Mouse (Mus musculus) erythroblast, adult 5-6 weeks (primary cell): ENCODE data around the gene Aff3. TPM values are rescaled to one million over a fixed set of nuclear protein-coding genes. Genes with fewer than 3 reads are reported as not detected.

Source experiments
- ATAC-seq: replicated peaks from 2 replicates; pipeline ENCODE4 v1.8.0; 2016; ENCODE audit warnings: moderate number of reproducible peaks, mild to moderate bottlenecking, moderate TSS enrichment, inconsistent platforms; ENCODE audit not compliant: poor library complexity, low FRiP score, severe bottlenecking
- total RNA-seq, 2 experiments: library from RNA; stranded (forward) in 1 of 2; stranded (reverse) in 1 of 2; fragments of 150-400 nt in 1 of 2; fragments of 200-764, 138-1000 nt in 1 of 2; gene quantifications; 2 replicates each; pipeline versions ENCODE4 v1.2.3 to v1.2.4; 2015 to 2017; ENCODE audit warnings: low replicate concordance in 2 of 2

Aff3 gene
- 5.2 and 15.0 TPM in 2 replicates for total RNA-seq (2015; ENCODE audit: low replicate concordance)
- total RNA-seq (2017; ENCODE audit: low replicate concordance), result 0.98 and 2.0 TPM in 2 replicates

DNA sequence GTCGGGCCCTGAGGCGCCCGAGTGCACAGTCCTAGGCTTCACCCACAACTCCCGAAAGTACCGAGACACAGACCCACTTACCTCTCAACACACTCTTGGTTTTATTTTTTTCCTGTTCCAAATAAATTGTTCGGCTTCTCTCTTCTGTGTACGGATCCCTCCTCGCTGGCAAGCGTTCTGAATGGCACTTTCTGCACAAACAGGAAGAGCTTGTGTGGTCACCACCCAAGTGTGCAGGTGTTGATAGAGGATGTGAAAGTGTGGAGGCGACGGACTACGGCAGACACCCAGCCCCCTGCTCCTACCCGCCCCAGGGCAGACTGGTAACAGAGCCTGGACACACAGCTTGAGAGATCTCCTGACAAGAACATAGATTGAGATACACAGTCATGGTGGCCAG is at the start of gene Aff3:
Aff3 (minus strand) TSS at position 179 of the 400 bp plus-strand sequence.
- no peak for ATAC-seq

DNA sequence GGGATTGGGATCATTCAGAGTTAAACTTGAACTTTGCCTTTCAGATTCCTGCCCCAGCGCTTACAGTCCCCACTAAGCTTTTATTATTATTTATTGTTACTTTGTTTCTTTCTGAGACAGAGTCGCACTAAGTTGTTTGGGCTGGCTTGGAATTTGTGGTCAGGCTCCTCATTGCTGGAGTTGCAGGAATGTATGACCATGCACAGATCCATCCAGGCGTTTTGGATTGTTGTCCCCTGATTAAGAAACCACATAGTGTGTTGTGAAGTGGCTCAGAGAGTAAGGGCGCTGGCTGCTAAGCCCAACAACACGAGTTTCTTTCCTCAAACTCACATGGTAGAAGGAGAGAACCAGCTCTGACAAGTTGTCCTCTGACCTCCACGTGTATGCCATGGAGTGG is 35.9 kb upstream of the Aff3 start:
- no peak for ATAC-seq

DNA sequence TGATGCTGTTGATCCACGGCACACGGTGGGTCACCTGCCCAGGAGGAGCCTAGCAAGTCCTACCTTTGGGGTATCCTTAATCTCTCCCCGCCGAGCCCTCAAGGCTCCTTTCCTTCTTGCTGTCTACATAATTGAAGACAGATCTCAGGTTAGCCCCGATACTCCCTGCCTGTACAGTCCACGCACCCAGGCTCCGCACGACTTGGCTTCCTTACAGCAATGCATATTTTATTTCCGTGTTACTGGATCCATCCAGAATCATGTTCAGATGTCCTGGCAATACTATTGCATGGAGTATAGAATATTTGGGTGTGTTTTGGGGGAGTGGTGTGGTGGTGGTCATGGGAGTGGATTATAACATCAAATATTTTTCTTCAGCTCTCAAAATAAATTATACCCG is 34.5 kb upstream of the Aff3 start:
- no peak for ATAC-seq

DNA sequence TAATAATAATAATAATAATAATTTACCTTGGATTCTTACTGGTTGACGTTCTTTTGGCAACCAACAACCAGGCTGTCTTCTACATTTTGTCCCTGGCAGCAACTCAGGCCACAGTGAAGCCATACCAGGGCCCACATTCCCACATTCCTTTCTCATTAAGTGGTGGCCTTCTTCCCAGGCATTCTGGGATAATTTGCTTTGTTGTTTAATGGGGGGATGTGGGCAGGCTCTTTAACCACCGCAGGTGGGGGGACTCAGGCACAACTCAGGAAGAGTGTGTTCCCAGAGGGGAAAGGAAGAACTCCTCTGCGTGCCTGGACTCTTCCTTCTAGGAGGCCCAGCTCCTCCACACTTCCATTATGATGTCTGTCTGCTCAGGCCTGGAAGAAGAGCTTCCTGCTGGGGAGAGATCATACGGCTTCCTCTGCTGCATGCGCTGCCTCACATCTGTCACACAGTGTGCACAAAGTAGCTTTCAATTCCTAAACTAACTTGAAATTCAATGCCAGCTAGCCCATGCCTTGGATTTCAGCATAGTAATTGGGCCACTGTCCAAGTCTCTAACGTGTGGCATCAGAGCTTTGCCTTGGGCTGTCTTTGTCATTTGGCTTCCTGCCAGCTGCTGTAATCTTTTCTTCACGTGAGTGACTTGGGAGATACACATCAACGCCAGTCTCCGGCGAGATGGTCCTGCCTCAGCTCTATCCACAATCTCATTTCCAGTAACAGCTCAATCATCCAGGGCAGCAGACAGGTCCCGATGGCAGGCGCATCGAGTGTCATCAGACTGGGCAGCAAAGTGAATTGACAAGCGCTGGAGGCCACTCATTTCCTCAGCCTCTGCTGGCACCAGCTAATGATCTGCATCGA is 31.3 kb upstream of the Aff3 start:
- no peak for ATAC-seq

DNA sequence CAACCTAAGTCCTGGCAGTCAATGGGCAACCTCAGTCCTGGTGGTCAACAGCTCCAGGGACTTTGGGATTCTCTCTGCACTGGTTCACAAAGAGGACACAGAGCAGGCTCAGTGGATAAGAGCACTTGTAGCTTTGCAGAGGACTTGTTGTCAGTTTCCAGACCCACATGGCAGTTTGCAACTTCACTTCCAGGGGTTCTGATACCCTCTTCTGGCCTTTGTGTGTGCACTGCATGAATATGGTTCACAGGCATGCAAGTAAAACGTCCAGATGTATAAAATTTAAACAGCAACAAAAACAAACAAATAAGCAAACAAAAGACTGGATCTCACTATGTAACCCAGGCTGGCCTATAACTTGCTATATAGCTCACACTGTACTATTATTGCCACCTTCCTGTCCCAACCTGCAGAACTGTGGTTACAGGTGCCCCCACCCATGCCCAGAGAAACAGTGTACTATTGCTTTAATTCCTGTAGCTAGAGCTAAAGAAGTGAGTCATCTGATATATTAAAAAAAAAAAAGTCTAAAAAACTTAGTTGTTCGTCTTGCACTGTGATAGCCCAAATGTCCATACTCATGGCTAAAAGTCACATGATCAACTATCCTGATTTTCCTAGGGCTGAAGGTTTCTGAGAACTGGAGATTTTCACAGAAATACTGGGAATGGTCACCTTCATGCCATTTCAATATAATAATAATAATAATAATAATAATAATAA is 30.5 kb upstream of the Aff3 start:
- no peak for ATAC-seq

DNA sequence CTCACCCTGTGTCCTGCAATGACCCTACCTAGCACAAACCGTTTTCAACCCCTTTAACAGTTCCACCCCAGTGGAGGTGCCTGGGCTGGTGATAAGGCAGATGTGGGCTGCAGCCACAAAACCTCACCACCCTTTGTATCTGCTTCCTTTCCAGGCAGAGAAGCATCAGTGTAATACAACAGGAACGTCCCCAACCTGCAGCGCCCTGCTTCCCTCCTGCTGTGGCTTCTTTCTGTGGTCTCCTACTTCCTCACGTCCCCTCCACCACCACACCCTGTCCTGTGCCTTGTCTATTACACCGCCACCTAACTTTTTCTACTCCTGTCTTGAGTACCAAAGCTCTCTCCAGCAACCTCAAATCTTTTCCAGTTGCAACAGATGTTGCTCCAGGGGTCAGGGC is 29.4 kb upstream of the Aff3 start:
- no peak for ATAC-seq

DNA sequence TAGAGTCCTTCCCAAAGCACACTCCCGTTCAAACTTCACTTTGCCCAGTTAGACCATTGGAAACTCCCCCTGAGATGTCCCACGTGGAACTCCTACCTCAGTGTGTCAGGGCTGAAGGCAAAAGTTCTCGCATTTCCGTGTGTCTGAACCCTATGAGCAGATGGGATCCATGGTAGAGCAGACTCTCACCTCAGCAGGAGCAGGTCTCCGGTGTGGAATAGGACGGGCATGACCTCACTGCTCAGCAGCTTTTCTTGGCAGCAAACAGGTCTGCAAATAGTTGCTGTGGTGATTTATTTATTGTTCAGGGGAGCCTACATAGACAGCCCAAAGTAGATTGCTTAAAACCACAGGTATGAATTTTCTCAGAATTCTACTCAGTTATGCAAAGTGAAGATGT is 25.7 kb upstream of the Aff3 start:
- no peak for ATAC-seq

DNA sequence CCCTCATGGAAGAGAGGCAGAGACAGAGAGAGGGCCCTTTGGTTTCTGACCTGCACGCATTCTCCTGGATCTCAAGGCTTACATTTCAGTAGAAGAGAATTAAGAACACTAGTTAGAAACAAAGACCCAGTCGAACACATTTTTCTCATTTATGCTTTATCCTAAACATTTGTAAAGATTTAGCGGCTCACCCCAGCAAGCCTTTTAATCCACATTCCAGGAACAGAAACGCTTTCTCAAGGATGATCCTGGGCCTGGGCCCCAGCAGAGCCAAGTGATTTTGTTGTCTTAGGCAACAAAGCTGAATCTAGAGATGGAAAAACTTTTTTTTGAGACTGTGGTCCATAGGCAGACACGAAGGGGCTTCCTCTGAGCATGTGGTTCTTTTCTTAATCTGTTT is 23.5 kb upstream of the Aff3 start:
- no peak for ATAC-seq

DNA sequence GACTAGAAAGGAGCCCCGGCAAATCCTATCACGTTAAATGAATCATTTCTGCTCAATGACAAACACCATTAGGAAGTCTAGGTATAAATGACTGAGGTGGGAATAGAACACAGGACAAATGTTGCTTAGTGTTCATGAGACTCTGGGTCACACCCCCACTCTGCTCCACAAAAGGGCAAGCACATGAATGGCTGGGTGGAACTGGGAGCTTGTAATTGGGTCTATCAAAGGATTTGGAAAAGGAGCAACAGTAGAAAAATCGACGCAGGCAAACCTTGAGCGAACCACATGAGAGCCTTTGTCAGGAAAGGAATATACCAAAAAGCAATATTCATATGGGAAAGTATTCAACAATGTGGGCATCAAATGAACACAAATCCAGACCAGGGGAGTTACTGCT is 21.0 kb upstream of the Aff3 start:
- no peak for ATAC-seq

DNA sequence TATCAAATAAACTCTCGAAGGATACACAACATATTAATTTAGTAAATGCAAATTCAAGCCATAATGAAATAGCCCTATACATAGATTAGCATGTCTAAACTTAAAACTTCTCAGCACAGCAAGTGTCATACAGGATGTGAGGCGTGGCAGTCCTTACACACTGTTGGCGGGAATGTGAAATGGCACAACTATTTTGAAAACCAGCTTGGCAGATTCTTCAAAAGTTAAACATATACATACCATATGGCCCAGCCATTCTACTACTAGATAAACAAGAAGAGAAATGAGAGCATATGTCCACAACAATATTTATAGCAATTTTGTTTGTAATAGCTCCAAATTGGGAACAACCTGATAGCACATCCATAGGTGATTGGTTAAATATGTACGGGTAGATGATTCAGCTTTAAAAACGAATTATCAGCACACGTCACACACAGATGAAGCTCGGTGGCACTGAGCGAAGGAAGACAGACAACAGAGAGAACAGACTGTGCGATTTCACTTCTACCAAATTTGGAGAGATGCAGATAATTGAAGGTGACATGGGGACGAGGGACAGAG is 18.5 kb upstream of the Aff3 start:
- ATAC-seq, result no peak

DNA sequence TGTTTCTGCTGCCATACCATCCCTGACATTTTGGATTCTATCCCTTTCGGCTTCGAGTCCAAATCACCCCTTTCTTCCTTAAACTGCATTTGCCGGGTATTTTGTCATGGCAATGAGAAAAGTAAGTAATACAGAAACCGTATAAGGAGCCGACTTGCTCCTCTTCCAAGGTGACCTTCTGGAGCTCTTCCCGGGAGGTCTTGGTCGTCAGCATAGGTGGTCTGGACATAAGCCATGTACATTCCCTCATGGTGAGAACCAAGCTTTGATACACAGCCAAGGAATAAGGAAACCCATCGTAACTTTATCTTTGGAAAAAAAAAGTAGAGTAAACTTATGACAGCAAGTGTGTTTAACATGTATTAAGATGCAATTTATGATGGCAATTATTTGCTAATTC is 15.1 kb upstream of the Aff3 start:
- no peak for ATAC-seq

DNA sequence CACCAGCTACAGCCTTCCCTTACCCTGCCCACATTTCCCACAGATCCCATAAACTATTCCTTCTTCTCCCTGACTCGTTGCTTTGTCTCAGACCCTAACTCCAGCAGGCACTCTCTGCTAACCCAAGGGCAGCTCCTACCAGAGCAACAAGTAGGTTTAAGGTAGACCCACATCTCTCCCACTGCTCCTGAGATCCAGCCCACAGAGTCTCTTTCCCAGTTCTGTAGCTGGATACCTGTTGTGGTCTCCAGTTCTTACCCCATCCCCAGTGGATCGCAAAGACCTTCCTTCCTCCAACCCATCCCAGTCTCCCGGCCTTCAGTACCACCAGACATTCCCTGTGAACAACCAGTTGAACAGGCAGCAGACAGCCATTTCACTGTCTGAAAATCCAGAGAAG is 7.0 kb upstream of the Aff3 start:
- no peak for ATAC-seq

DNA sequence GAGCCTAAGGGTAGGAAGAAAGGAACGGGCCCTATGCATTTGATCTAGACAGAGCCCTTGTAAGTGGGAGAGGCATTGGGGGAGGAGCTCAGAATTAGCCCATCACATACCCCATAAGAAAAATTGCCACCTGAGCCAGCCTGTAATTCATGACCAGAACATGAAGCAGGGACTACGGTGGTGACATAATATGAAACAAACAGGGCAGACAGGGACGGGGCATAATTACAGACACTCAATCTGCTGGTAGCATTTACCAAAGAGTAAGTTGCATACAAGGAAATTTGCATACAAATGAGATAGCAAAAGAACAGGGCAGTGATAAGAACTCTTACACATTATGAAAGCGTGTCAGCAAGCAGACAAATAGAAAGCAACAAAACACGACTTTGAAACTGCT is 6.3 kb upstream of the Aff3 start:
- ATAC-seq, result no peak

DNA sequence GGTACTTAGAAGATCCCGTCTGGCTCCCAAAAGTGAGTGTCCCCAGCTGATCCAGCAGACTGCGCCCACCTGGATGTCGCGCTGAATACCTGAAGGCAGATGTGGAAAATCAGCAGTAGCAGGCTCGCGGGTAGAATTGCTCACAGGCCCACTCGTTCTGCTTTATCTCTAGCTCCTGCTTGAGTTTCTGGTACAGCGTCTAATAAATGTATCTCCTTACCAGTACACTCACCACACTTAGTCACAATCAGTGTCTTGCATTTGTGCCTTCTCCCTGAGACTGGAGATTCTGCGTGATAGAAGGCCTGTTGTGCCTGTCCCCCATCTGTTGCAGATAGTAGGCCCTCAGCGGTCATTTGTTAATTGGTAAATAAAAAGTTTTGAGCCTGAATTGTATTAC is 3.6 kb upstream of the Aff3 start:
- ATAC-seq, result no peak

DNA sequence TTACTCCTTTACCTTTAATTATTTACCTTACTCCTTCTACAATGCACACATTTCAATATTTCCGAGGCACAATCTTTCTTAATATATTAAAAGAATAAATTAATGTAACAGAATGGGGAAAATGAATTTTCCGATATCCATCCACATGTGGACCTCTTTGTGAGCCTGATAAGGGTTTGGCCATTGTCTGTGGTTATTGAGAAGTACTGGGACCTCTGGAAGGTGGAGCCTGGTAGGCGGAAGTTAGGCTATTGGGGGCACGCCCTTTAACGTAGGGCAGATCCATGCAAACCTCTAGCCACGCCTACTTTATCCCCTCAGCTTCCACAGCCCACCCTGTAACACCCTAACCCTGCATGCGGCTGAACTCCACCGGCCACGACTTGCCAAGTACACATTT is 3.1 kb upstream of the Aff3 start:
- no peak for ATAC-seq

DNA sequence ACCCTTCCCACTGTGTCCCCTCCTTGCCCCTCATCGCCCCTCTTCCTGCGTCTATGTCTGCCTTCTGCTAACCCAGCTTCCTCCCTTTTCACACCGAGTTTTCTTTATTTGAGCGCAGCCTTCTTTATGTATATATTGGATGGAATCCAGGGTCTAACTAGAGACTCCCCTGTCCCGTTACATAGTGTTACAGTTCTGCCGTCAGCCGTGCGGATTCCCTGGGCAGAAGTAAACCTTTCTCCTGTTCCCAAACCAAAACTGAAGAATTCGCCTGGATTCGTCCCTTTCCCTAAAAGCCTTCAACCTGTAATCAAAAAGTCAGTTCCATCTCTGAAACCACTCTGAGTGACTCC is 2.0 kb upstream of the Aff3 start:
- no peak for ATAC-seq

DNA sequence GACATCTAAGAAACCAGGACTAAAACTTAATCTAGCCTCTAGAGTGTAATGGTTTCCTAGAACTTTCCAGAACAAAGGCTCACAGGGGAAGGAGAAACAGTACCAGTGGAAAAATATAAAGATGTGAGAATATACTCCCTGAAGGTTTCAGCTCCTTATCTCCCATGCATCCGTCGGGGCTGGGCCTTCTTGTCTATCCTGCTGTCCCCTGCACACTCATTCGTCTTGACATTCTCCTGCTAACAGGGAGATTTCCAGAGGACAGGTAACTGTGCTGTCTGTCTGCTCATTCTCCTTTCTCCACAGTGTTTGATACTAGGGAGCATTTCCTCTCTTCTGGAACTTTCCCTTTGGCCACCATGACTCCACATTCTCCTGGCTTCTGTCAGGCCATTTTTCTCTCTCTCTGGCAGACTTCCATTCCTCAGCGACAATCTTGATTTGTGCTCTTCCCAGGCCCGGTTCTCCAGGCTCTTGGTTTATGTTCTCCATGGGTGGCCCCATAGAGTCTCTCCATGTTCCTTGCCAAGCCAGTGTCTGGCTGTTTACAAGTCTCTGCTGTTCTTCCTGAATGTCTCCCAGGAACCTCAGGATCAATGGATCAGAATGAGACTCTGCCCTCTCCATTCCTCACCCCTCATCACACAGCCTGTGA is 1.5 kb upstream of the Aff3 start:
- no peak for ATAC-seq

DNA sequence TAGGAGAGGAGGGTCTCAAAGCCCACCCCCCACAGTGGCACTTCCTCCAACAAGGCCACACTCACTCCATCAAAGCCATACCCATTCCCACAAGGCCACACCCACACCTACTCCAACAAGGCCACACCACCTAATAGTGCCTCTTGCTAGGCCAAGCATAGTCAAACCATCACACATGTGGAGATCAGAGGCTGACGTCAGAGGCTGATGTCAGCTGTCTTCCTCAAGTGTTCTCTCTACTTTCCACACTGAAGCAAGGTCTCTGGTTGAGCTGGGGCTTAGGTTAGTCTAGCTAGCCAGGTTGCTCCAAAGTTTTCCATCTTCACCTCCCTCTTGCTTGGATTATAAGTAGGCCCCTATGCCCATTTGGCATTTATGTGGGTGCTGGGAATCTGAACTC is 856 bp upstream of the Aff3 start:
- ATAC-seq, result no peak

DNA sequence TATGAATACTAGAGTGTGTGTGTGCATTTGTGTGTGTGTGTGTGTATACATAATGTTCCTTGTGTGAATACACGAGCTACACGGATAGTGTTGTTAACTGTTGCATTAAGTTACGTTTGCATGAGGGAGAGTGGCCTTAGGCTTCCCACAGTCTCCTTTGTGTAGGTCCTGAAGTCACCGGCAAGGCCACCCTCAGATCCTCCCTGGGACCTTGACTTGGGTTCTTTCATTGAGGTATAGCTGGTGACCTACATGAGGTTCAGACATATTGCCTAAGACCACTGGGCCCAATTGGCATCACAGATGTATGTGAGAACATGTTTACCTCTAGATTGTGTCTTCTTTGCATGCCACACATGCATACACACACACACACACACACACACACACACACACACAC is 494 bp downstream of the Aff3 start:
- ATAC-seq, result no peak

DNA sequence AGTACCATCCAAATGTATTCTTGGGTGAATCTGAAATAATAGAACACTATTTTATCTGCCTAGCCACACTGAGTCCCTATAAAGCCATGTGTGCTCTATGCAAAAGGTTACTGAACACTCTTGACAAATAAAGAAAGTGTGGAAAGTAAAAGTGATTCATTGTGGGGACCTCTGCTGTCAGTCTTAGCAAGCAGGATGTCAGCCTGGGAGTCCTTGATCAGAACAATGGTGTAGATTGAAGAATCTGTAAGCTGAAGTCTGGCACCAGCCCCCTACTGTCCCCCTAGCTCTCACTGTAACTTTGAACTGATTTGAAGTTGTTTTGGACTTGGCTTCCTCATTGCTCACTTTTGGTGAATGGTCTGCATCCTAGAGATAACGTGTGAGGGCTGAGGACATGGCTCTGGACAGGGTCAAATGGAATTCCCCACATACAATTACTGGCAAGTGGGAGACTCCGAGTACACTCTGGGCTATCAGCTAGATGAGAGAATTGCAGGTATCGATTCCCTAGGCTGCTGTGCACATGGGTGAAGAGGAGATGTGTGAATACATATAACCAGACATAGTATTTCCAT is 2.0 kb downstream of the Aff3 start:
- ATAC-seq, result no peak
